Mouse (Mus musculus): ENCODE results near the gene Tcp10c.
A peak's percentile ranks its signal among the peaks of the same experiment; 100 is the strongest.
"Not testable (repeated sequence)": the region's sequence is repeated elsewhere in the genome, so short reads cannot be mapped to it uniquely, and the experiment has no call there.

Tcp10c gene

GRCm38 (mm10) chr17:13391020-13391419, 36.6 kb downstream of the Tcp10c start:
- not testable (repeated sequence) for DNase-seq (ENCODE audit: low read depth, low spot score)

- DNase-seq (ENCODE audit: low read depth, low spot score), result not testable (repeated sequence)
Measured at GRCm38 (mm10) chr17:13399961-13400360, 45.6 kb downstream of the Tcp10c start.

- not testable (repeated sequence) for DNase-seq (ENCODE audit: low read depth, low spot score)
Measured at GRCm38 (mm10) chr17:13402118-13402517, 47.7 kb downstream of the Tcp10c start.

GRCm38 (mm10) chr17:13403527-13404131, 49.3 kb downstream of the Tcp10c start:
- not testable (repeated sequence) for DNase-seq (ENCODE audit: low read depth, low spot score)

- DNase-seq (ENCODE audit: low read depth, low spot score), result not testable (repeated sequence)
Measured at GRCm38 (mm10) chr17:13406023-13406422, 51.7 kb downstream of the Tcp10c start.

GRCm38 (mm10) chr17:13406701-13407100, 52.3 kb downstream of the Tcp10c start:
- DNase-seq (ENCODE audit: low read depth, low spot score), result not testable (repeated sequence)

- DNase-seq (ENCODE audit: low read depth, low spot score), result not testable (repeated sequence)
Measured at GRCm38 (mm10) chr17:13407621-13408256, 53.4 kb downstream of the Tcp10c start.

- not testable (repeated sequence) for DNase-seq (ENCODE audit: low read depth, low spot score)
Measured at GRCm38 (mm10) chr17:13408257-13408633, 53.9 kb downstream of the Tcp10c start.

GRCm38 (mm10) chr17:13421022-13421591, 66.7 kb downstream of the Tcp10c start:
- not testable (repeated sequence) for DNase-seq (ENCODE audit: low read depth, low spot score)

GRCm38 (mm10) chr17:13422638-13423037, 68.3 kb downstream of the Tcp10c start:
- DNase-seq (ENCODE audit: low read depth, low spot score), result not testable (repeated sequence)

- peak; percentile 16 for DNase-seq (ENCODE audit: low read depth, low spot score)
Measured at GRCm38 (mm10) chr17:13423373-13424024, 69.1 kb downstream of the Tcp10c start.

- not testable (repeated sequence) for DNase-seq (ENCODE audit: low read depth, low spot score)
Measured at GRCm38 (mm10) chr17:13424321-13424720, 69.9 kb downstream of the Tcp10c start.

GRCm38 (mm10) chr17:13425694-13426093, 71.3 kb downstream of the Tcp10c start:
- not testable (repeated sequence) for DNase-seq (ENCODE audit: low read depth, low spot score)

- not testable (repeated sequence) for DNase-seq (ENCODE audit: low read depth, low spot score)
Measured at GRCm38 (mm10) chr17:13426508-13426907, 72.1 kb downstream of the Tcp10c start.
